Mouse (Mus musculus): ENCODE measurements at regions not wholly inside any gene's neighbourhood (a gene's known extent, or its start where the extent isn't known, plus 50 kb on each side); places are given as distances from the start of the nearest gene placed in this dataset.

DNA sequence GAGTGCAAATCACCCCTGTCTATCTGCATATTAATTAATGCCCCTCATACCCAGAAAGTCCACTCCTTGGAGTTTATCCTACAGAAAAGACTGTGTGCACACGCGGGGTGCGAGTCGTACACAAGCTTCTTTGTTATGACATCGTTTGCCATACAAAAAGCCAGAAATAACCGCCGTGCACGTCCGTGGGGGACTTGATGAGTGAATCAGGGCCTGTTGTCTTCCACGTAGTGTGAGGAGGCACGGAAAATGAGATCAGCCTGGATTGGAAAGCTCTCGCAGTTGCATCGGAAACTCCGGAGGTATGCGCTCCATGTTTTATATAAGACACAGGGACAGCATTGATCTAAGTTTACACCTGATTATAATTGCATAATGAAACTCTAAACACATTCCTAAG, 120.3 kb downstream of the Etnk1 start:
- DNase-seq, result no peak

DNA sequence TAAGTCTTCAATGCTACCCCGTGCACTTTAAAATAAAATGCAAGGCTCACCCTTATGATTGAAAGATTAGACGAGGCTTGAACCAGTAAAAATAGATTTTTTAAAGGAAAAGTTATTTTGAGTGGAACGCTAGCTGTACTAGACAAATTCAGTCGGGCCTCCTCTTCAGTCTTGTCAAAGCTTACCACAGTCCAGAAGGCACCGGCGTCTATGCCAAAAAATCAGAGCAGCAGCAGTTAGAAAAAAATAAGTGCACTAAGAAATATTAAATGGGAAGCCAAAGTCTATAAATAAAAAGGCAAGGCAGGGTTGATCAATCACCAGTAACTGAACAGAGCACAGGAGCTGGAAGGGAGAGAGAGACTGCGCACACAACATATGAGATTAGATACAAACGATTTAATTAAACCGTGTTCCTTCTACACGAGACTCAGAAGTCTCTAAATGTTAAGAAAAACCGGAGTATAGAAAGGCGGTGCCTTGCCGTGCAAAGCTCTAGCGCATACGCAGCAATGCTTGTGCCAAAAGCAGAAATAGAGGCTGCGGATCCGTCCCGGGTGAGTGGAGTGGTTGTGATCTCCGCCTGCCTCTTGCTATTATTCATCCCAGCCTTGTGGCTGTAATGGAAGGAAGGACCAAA, 121.6 kb downstream of the Etnk1 start:
- DNase-seq, result no peak

DNA sequence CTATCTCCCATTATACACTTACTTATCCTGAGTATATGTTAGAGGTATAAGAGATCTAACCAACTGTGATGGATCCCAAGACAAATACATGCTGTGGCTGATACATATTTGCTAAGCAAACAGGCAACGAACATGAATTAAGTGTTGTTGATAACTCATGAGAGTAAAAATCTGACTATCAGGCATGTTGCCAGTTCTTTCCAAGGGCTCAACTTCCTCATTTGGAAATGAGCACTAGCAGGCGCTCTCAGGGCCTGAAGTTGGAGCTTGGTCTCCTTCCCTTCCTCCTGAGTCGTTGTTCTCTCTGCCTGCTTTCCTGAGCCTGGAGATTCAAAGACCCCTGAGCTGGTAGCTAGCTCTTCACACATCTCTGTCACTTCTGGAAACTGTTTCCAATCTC, 126.6 kb downstream of the Etnk1 start:
- DNase-seq, result no peak

DNA sequence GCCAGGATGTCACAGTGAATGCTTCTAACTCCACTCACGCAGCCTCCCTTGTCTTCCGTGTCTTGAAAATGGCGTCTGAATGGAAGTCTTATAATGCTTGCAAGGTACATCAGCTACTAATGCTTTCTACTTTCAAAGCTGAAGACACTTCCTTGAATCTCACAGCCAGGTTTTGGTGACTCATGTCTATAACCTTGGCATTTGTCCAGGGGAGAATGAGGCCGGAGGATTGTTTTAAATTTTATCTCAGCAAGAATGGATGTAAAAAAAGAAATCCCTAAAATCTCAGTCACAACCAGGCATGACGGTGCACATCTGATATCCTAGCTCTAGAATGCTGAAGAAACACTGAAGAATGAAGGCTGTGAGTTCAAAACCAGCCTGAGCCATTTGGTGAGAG, 131.4 kb downstream of the Etnk1 start:
- no peak for DNase-seq

DNA sequence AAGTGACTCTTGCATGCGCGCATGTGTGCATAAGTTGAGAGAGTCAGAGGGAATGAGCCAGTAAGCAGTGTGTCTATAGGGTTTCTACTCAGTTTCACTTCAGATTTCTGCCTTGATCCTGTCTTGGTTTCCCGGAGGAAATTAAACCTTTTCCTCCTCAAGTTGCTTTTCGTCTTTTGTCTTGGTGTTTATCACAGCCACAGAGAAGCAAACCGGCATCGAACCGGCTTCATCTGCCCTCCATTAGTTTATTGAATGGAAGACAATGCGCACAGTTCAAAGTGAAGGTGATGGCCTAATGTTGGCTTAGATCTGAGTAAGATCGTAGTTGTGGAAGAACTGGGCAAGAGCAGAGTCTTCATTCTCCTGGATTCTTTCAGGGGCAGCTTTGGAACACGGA, 134.4 kb downstream of the Etnk1 start:
- DNase-seq, result no peak

DNA sequence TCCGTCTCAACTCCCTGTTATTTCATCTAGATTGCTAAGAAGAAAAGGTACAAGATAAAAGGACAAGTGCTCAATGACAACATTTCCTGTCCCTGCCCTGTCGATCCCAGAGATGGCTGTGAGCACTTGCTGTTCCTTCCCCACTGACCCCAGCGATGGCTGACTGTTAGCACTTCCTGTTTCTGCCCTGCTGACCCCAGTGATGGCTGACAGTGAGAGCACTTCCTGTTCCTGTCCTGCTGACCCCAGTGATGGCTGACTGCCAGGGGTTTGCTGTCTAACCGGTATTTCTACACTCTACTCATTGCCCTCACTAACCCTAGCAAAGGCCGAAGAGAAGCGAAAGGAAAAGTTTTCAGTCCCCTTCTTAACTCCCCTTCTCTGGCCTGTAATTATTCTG, 140.3 kb downstream of the Etnk1 start:
- no peak for DNase-seq

DNA sequence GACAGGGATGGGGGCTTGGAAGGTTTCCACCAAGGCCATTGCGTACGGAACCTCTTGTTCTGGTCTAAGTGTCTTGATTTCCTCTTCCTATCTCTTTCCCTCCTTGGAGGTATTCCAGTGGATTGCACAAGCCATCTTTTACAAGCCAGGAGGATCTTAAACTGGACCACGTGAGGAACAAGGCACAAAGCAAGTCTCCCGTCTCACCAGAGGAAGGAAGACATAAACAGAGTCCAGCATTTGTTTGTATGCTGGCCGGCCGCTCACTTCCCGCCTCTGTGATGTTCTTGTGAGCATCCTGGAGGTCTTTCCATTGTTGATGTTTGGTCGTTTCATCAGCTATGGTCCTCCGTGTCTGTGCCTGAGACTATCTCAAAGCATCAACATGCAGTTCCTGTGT, 148.8 kb downstream of the Etnk1 start:
- DNase-seq, result no peak

DNA sequence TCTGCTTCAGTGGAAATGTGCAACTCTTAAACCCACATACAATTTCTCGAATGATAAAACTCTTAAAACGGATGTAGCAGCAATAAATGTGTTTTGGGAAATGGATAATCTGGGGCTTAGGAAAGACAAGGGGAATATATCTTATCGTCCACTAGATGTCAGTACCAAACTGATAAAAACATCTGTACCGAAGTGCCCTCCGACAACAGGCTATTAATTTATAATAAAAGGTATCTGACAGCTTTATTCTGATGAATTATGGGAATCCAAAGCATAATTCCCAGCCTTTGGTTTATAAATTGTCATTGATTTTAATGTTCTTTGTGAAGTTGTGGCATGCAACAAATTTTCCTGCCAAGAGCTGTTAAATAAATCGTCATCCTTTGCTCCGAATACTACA, 153.4 kb downstream of the Etnk1 start:
- DNase-seq, result no peak

DNA sequence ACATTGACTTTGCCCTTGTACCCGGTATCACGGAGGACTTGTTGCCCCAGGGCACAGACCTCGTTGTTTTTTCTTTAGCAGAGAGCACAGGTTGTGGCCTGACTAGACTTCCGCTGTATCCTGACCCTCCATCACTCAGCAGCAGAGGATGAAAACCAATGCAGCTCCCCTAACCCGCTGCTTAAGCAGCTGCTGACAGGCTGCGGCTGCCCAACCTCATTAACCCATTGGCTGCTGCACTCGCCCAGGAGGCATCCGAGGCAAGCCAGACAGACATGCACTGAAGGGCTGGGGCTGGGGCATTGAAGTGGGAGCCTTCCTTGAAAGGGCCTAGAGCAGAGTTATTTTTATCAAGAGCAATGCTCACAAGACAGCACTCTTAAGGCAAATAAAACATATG, 157.6 kb downstream of the Etnk1 start:
- no peak for DNase-seq

DNA sequence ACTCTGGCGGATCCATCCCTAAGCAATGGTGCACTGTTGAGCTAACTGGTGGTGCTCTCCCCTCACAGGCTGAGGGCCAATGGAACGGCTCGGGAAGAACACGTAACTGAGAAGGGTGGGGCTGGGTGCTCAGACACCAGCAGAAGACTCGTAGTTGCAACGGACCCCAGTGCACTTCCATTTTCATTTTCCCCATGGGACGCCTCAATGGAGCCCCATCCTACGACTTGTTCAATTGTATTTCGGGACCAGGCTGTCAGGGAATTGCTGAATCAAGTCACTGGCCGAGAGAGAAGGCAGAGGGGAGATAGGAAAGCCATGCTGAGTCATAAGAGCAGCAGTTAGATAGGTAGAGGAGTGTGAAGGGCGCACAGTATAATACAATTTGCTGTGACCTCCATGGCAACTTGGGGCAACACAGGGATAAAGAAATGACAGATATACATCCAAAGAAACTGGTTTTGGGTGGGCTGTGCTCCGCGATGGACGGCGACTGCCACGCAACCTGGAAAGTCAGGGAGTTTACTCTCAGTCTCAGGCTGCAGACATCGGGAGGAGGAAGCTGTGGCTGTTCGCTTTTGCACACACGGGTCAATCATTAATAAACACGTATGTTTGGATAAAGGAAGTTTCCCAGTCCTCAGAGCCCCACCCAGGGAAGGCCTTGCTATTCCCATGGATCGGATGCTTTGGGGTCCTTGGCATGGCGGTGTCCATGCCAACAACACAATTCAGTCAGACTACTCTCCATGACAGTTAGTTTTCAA, 160.1 kb downstream of the Etnk1 start:
- no peak for DNase-seq

DNA sequence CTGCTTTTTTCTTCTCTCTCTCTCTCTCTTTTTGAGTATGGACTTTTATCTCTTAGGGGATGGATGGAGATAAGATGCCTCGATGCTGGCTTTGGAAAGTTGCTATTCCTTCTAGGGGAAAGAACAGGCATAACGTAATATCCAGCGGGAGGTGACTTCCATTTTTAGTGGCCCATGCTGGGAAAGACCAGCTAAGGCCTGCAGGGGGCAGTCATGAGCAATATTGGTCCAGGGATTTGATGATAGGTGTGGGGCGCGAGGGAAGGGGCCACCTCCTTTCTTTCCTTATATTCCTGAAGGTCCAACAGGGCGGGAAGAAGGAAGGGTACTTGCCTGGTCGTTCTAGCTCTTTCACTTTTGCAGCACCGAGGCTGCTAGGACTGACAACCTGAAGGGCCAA, 160.8 kb downstream of the Etnk1 start:
- no peak for DNase-seq

DNA sequence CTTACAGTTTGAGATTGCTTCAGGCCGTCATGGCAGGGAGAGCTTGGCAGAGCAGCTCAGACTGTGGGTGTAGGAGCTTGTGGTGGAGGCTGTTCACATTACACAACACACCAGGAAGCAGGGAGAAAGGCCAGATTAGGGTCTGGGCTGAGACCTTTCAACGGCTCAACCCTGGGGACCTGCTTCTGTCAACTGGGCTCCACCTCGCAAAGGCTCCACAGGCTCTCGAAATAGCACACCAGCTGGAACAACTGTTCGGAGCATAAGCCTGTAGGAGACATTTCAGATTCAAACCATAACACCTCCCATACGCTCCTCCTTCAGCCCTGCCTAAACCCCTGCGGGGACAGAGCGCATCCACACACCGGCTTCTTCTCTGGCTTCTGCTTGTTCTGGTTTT, 161.2 kb downstream of the Etnk1 start:
- DNase-seq, result no peak

DNA sequence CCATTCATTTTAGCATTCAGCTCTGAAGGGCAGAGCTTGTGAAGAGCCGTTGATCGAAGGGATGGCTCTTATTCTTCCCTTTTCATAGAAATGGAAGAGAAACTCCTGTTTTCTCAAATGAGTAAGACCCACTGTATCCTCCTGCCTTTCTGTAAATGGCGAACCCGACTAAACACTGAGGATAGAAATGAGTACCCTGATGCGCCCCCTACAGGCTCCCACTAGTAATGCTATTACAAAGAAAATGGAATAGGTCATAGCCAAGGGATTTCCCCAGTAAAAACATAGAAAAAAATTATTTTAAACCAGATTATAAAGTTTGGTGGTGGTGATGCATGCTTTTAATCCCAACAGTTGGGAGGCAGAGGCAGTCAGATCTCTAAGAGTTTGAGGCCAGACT, 162.1 kb downstream of the Etnk1 start:
- no peak for DNase-seq

DNA sequence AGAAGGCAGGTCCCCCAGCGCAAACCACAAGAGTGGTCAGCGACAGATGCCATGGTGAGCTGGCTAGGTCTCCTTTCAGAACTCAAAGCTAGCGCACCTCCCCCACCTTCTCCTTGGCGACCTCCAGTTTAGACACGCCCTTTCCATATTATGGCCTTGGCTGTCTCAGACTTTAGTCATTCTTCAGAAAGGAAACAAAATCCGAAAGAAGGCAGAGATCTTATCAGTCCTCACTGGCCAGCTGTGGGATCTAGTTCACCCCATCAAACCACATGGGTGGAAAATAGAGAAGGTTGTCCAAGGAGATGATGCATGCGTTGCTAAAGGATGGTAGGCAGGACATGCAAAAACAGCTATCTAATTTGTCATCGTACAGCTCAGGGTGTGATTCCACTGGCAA, 166.5 kb downstream of the Etnk1 start:
- no peak for DNase-seq

DNA sequence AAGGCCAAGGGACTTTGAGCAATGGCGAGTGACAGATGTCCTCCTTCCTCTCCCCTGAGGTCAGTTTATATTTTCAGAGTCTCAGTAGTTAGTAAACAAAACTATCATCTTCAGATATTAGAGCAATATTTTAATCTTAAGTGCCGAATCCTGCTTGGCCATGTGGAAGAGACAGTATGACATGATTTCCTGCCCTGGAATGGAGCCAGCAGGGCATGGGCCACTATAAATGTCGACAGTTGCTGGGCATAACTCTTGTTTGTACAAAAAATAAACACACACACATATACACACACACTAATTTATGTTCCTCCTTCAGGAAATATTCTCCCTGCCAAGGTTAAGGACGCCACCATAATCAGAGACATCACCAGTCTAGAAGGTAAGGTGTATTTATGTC, 169.6 kb downstream of the Etnk1 start:
- DNase-seq, result no peak

DNA sequence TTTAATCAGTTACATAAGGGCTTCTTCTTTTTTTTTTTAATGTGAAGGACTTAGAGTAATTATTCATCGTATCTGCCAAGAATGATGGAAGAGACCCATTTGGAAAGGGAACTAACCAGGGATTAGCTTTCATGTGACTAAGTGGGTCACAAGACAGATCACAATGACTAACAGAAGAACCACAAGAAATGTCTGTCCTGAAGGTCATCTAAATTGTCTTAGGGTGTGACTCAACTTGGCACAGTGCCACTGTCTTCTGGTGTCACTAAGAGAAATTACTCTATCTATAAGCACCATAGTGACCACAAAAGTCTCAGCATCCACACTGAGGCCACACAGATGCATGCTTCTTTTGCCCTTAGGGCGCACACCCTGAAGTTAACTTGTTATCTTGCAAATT, 182.0 kb downstream of the Etnk1 start:
- no peak for DNase-seq

DNA sequence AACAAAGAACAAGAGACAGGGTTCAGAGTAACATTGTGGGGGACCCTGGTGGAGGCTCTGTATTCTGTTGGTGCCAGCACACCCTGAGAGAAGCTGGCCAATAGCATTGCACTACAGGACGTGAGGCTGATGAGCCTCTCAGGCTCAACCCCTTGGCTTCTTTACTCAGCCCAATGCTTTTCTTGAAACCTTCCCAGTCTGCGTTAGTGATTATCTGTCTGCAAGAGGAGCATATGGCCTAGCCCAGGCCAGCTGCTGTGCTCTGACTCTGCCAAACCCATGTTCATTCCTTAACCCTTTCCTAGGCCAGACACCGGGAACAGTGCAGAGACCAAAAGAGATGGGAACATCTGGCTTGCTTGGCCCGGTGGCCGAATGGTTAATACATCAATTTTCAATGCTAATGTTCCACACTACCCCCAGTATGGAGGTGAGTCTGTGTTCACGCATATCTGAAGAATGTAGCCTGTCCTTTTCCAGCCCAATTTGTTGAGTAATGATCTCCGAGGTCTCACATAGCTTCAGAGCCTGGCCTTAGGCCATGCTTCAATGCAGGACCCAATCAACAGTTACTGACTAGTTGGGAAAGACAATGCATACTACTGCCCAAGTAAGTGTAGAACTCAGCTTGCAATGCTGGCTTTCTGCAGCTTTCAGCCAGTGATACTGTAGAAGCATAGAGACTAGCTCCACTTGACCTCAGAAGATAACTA, 192.5 kb downstream of the Etnk1 start:
- no peak for DNase-seq

DNA sequence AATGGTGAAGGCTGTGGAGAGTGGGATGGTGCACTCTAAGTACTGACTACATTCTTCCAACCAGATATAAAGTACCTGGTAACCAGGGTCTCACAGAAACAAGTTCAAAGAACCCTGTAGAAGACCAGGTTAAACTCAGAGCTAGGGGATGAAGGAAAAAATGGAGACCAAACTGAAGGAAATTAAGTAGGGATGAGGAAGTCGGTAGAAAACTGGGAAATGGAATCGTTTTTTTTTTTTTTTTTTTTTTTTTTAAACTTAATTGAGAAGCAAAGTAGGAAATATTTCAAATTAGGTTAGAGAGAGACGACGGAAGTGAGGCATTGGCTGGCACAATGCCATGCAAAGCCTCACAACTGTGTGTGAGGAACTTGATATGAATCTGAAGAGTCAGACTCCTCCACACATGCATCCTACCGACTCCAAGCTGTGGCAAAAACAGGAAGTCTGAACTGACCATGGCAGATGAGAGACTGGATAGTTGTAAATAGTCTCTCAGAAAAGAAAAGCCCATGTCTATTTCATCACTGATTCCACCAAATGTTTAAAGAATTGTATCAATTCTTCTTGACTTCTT, 194.2 kb downstream of the Etnk1 start:
- DNase-seq, result no peak

DNA sequence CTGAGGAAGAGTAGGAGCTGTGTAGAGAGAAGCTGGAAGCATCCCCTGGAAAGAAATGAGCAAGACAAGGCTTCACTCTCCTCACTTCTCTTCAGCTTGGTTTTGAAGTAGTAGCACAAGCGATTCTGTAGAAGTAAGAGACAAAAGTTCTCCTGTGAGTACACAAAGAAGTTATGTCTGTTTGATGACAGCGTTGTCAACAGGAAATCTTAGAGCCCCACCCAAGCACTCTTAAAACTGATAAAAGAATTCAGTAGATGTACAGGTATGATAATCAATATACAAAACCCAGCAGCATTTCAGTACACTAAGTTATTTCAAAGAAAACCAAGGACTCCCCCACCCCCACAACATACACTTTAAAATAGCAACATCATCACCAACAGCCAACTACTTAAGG, 194.9 kb downstream of the Etnk1 start:
- no peak for DNase-seq

DNA sequence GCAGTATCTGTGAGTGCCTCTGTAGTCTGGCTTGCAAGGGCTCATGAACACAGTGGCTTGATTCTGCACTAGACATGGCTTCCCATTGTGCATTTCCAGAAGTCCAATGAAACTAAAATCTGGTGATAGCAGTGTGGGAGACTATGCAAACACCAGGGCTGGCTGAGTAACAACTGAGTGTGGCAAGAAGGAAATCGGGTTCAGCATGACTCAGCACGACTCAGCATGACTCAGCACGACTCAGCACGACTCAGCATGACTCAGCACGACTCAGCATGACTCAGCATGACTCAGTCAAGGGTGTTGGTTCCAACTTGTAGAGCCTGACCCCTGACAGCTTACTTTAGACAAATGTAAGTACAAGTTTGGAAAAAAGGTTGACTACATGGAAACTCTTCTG, 198.8 kb downstream of the Etnk1 start:
- DNase-seq, result no peak

DNA sequence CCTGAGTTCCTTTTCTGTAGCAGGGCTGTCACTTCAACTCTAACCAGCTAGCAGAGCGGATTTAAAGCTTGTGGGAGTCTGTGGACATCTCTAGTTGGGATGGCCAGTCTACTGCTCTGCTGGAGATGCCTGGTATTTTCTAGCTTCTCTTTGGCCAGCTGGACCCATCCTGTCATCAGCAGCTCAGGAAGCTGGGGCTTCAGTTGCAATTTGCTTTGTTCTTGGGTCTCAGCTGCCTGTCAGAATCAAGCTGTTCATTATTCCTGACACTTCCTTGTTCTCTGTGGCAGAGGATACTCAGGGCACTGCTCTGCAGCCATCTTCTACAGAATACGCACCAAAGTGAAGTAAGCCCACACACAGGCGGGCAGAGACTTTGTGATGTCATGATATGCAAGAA, 200.8 kb downstream of the Etnk1 start:
- no peak for DNase-seq

DNA sequence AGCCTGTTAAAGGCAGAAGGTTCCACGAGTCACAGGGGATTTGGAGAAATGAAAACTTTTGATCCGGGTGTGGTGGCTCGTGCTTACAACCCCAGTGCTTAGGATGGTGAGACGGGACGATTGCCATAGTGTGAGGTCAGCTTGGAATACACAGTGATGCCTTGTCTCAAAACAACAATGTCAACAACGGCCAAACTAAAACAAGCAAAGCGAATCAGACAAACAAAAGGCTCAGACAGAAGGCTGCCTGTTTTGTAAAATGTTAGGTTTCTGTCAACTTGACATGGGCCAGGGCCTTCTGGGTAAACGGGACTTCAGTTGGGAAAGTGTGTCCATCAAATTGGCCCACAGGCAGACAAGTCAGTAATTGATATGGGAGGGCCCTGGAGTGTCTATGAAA, 201.6 kb downstream of the Etnk1 start:
- no peak for DNase-seq

DNA sequence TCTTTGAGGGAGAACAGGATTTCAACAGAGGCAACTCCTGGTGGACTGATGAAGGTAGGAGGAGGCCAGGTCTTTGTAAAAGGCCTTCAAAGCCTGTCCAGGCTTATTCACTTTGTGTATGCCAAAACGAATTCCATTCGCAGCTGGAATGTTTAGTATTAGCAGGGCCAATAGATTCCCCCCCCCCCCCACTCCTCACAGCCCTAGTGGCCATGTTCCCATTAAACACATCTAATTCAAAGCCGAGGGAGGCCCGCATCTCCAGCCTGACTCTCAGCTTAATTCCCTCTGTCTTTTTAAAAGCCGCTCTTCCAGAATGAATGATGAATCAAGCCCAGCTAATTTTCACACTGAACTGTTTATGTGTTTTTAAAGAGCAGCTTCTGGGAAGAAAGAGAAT, 205.5 kb downstream of the Etnk1 start:
- no peak for DNase-seq

DNA sequence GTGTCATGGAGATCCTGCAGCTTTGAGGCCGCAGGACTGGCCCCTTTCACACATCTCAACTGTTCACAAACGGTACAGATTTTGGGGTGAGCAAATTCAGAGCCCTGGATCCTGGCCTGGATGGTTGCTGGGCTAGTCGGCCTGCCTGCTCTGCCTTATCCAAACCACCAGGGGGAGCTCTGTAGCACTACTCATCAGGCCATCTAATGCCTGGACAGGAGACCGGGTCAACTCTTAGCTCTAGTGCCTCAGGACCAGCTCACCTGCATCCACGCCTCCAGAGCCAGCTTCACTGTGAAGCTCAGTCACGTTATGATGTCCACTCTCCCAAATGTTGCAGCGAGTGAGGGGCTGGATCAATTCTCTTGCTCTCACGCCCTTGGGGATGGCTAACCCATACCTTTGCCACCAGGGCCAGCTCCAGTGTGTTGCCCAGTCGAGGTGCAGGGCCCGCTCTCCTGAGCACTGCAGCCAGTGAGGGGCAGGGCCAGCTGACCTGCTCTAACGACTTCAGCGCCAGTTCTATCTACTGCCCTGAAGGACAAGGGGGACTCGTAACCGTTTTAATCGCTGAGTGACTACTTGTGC, 206.8 kb downstream of the Etnk1 start:
- peak; percentile 25 for DNase-seq

Measured in cerebellum, adult 11-12 months (tissue).